Mouse (Mus musculus) small intestine, adult 2 months (tissue): ENCODE results near the gene Cant1. TPM values are rescaled to one million over a fixed set of nuclear protein-coding genes. Genes with fewer than 3 reads are reported as not detected.
A peak's percentile ranks its signal among the peaks of the same experiment; 100 is the strongest.

Experiments
- H3K27ac ChIP-seq: fragments of 200-500 bp; 2 replicates; pipeline ENCODE4 v1.5.1; 2012; ENCODE audit warnings: low read depth, low read length, control low read depth, inconsistent platforms; ENCODE audit not compliant: insufficient read depth
- H3K27me3 ChIP-seq: fragments of 200-500 bp; 2 replicates; pipeline ENCODE4 v1.6.1; 2012; ENCODE audit warnings: mild to moderate bottlenecking, moderate library complexity, low read length, inconsistent platforms; ENCODE audit not compliant: control insufficient read depth, insufficient read depth
- H3K36me3 ChIP-seq: fragments of 200-500 bp; 2 replicates; pipeline ENCODE4 v1.6.1; 2012; ENCODE audit warnings: mild to moderate bottlenecking, low read length, control low read depth, inconsistent platforms; ENCODE audit not compliant: control insufficient read depth, insufficient read depth
- H3K4me1 ChIP-seq: fragments of 200-500 bp; 2 replicates; pipeline ENCODE4 v1.6.1; 2012; ENCODE audit warnings: low read length, inconsistent platforms, mixed read lengths; ENCODE audit not compliant: control insufficient read depth, insufficient read depth, insufficient read length
- H3K4me3 ChIP-seq: fragments of 200-500 bp; 2 replicates; pipeline ENCODE4 v1.5.1; 2012; ENCODE audit warnings: low read depth, mild to moderate bottlenecking, control low read depth, inconsistent platforms, low read length, moderate library complexity
- CTCF ChIP-seq: fragments of 200-500 bp; IDR thresholded peaks from 2 replicates; pipeline ENCODE4 v1.5.1; 2012; ENCODE audit warnings: low read depth, mild to moderate bottlenecking, control low read depth, inconsistent platforms, low read length, moderate library complexity, mixed read lengths; ENCODE audit not compliant: insufficient replicate concordance, insufficient read length; ENCODE audit errors: extremely low read depth
- POLR2A ChIP-seq: fragments of 200-500 bp; IDR thresholded peaks from 2 replicates; pipeline ENCODE4 v1.6.1; 2012; ENCODE audit warnings: low read depth, mild to moderate bottlenecking, control low read depth, inconsistent platforms, low read length, moderate library complexity
- WGBS: fragments of 180-500 bp; shearing (Covaris S2); methylation state at CpG from one replicate; pipeline ENCODE4 v1.1.7; 2018; 5-methylcytosine and 5-hydroxymethylcytosine counted together
- polyA plus RNA-seq: library from polyadenylated mRNA; depleted of rRNA; stranded (reverse); fragments of >200 nt; gene quantifications from 2 replicates; pipeline ENCODE4 v1.2.3, GENCODE M21; 2012

Cant1 gene
- polyA plus RNA-seq, 1 experiment: 158 TPM

DNA sequence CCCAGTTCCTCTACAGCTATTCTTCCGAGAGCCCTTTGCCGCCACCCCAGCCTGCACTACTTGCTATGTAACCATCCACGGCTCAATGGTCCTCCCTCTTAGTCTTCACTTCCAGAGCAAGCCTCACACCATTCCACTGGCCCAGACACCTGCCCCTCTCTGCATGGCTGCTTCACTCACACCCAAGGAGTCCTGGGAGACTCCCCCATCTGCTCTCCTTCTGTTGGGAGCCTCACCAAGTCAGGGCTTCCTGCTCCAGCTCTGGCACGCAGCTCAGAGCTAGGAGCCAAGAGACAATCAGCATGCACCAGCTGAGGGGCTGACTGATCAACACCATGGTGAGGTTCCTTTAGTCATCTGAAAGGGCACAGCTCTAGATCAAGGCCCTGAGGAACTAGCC is 5.8 kb downstream of the Cant1 start:
- TF ChIP-seq CTCF (no peak), POLR2A (no peak)
- Histone ChIP-seq H3K4me3 (peak overlapping the region; percentile 37), H3K27me3 (no peaks in the 10 kb centered on the region), H3K36me3 (peaks cover 26% of the 10 kb centered on the region), H3K27ac (peak overlapping the region; percentile 53), H3K4me1 (peaks cover 71% of the 10 kb centered on the region)
- WGBS: 33% methylated on average over 4 of the region's 4 CpGs

DNA sequence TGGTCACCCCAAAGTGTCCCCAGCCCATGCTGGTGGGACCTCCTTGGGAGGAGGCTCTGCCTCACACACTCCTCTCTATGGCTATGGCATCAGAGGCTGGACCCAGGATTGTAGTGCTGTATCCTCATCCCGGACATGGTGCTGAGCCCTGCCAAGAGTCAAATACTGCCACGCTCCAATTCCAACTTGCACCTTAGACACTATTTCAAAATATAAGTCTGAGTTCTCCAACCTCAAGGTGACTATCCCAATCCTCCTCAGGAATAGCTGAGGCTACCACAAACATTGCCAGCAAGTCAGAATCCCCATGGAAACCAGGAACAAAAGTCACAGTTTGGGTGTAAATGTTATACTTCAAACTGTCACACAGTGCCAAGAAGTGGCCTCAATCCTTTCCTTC is 6.3 kb downstream of the Cant1 start:
- peaks cover 75% of the 10 kb centered on the region for H3K4me1 ChIP-seq
- H3K27me3 ChIP-seq: no peaks in the 10 kb centered on the region
- H3K36me3 ChIP-seq: peaks cover 31% of the 10 kb centered on the region
- 25% methylated on average over 2 of the region's 2 CpGs for WGBS
- no peak for TF ChIP-seq POLR2A
- no peak for TF ChIP-seq CTCF
- peak overlapping the region; percentile 37 for H3K4me3 ChIP-seq
- H3K27ac ChIP-seq: peak overlapping the region; percentile 99

DNA sequence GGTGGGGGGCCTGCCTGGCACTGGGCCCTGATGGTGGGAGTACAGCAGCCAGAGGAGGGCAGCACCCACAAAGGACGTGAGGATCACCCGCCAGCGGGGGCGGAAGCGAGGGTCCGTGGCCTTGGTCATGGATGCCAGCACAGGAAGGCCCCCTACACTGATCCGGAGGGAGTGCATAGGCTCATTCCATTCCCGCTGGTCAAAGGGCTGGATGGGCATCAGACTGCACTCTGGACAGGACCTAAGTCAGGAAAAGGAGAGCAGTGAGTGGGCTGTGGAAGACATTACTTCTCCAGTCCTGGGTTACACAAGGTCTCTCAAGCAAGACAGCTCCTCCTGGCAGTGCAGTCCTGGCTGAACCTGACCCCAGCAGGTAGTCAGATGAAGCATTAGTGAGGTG is 7.6 kb downstream of the Cant1 start:
- Histone ChIP-seq H3K4me1 (peaks cover 70% of the 10 kb centered on the region), H3K27ac (peak overlapping the region; percentile 99), H3K36me3 (peaks cover 44% of the 10 kb centered on the region), H3K4me3 (no peak overlapping the region), H3K27me3 (no peaks in the 10 kb centered on the region)
- TF ChIP-seq POLR2A (no peak), CTCF (no peak)
- WGBS: 71% methylated on average over 8 of the region's 8 CpGs

DNA sequence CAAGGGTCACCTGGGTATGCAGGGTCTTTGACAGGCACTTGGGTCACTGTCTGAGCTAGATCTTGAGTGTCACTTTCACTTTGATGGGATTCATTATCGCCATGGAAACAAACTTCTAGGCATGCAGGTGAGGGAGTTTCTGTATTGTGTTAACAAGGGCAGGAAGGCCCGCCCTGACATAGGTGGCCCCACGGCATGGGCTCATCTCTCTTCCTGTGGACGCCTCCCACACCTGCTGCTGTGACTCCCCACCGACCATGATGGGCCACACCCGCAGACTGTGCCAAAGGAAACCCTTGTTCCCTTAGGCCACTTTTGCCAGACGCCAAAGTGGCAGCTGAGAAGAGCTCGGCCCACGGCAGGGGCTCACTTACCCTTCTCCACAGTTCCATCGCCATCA is 8.4 kb downstream of the Cant1 start:
- Histone ChIP-seq H3K27ac (peak overlapping the region; percentile 99), H3K4me1 (peaks cover 68% of the 10 kb centered on the region), H3K27me3 (no peaks in the 10 kb centered on the region), H3K4me3 (peak overlapping the region; percentile 6), H3K36me3 (peaks cover 50% of the 10 kb centered on the region)
- no peak for TF ChIP-seq CTCF
- TF ChIP-seq POLR2A: no peak
- 27% methylated on average over 10 of the region's 10 CpGs for WGBS

DNA sequence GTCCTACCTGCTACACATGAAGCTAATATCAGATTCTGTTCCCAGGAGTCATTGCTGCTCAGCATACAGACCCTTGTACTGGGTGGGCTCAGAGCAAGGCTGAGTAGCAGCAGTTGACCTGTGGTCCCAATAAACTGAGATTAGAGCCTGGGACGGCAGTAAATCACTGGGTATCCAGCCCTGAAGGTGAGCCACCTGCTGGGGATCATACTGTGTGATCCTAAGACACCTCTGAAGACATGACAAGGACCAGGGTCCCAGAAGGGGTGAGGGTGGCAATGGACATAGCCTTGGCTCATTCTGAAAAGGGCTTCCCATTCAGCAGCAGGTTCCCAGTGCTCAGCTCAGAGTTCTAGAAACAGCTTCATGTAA is 8.8 kb downstream of the Cant1 start:
- 39% methylated on average over 1 of the region's 1 CpGs for WGBS

DNA sequence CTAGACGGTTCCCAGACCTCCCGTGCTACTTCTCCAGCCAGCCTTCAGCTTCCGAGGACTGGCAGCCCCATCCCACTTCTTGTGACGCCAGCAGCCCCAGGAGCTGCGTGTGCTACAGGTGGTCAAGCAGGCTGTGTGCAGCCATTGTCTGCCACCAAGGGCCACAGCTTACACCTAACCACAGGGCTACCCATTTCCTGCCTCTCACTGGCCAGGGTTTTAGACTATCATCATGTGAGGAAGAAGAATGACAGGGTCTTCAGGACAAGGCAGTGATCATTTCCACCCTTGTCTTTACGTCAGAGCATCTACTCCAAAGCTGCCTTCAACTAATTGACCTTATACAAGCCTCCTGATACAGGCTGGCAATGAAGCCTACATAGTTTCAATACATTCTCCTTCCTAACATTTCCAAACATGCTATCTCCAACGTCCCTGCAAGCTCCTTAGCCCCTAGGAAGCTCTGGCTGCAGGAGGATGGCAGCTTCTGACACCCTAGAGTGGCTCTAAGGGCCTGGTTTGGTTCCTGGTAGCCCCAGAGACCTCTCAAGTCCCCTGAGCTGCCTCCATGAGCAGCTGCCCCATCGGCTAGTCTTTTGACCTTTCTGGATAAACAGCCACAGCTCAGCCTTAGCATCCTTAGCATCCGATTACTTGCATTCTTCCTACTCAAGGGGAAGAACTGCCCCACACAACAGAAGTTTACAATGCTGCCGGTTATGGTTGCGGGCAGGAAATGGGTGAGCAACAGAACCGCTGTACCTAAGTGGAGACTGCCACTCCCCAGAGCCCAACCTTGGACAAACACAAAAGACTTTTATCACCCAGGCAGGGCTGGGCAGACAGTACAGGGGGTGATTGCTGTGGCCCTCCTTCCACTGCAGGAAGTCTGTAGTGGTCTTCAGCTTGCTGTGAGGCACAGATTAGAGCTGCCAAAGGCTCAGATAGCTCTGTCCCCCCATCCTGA is 9.5 kb downstream of the Cant1 start:
- Histone ChIP-seq H3K27ac (peak overlapping the region; percentile 99), H3K36me3 (peaks cover 53% of the 10 kb centered on the region)

More for the DNA sequence above, 8.8 kb downstream of the Cant1 start:
- peak overlapping the region; percentile 5; the same call in 1 of the 2 replicates for H3K4me3 ChIP-seq
- peaks cover 68% of the 10 kb centered on the region for H3K4me1 ChIP-seq
- TF ChIP-seq CTCF (no peak), POLR2A (no peak)
- no peaks in the 10 kb centered on the region for H3K27me3 ChIP-seq
- H3K27ac ChIP-seq: peak overlapping the region; percentile 99
- peaks cover 53% of the 10 kb centered on the region for H3K36me3 ChIP-seq

DNA sequence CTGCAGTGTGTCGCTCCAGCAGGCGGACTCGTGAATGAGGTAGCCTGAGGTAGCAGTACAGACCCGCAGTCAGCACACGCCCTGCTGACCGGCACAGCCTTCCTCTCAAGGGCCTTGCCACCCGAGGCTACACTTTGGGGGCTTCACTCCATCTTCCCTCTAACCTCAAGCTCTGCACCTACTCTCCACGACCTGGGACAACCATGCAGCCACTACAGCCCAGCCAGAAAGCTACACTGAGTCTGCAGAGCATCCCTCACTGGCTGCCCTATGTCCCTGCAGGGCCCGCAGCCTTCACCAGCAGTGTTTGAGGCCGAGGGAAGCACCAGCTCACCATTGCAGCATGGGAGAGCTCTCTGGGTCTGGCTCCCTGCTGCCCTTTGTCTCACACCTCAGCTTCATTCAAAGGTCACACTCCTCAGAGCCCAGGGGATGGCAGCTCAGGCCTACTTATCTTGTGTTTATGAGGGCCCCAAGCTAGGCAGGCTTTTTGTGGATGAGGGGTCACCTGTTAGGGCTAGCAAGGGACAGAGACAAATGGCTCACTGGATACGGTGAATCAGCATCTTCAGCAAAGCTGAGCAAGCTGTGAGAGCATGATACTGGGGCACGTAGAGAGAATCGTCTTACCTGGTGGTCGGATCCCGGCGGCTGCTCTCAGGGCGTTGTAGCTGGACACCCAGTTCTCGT is 10.7 kb downstream of the Cant1 start:
- H3K4me3 ChIP-seq: peak overlapping the region; percentile 4
- H3K27me3 ChIP-seq: no peaks in the 10 kb centered on the region
- peaks cover 59% of the 10 kb centered on the region for H3K4me1 ChIP-seq
- peak overlapping the region; percentile 99 for H3K27ac ChIP-seq
- no peak for TF ChIP-seq CTCF
- TF ChIP-seq POLR2A: no peak
- 66% methylated on average over 18 of the region's 18 CpGs for WGBS
- peaks cover 50% of the 10 kb centered on the region for H3K36me3 ChIP-seq

More for the DNA sequence above, 9.5 kb downstream of the Cant1 start:
- Histone ChIP-seq H3K27me3 (no peaks in the 10 kb centered on the region), H3K4me3 (peak overlapping the region; percentile 8), H3K4me1 (peaks cover 70% of the 10 kb centered on the region)
- TF ChIP-seq CTCF (no peak), POLR2A (no peak)
- WGBS: 29% methylated on average over 12 of the region's 12 CpGs
